Mouse (Mus musculus): ENCODE measurements around the gene Lmntd2. TPM values are rescaled to one million over a fixed set of nuclear protein-coding genes. Genes with fewer than 3 reads are reported as not detected.
"Not testable (repeated sequence)": the region's sequence is repeated elsewhere in the genome, so short reads cannot be mapped to it uniquely, and the experiment has no call there.

The Lmntd2 gene
- total RNA-seq (2021) = not detected

- no peak for DNase-seq (ENCODE audit: low spot score in 2 of 2)
- intact Hi-C loops (cut with DNase I) = no loop called here
Observed at GRCm38 (mm10) chr7:141213605-141214235, at the start of gene Lmntd2. TSS of gene Lmntd2 (minus strand) at chr7:141214080.

DNA sequence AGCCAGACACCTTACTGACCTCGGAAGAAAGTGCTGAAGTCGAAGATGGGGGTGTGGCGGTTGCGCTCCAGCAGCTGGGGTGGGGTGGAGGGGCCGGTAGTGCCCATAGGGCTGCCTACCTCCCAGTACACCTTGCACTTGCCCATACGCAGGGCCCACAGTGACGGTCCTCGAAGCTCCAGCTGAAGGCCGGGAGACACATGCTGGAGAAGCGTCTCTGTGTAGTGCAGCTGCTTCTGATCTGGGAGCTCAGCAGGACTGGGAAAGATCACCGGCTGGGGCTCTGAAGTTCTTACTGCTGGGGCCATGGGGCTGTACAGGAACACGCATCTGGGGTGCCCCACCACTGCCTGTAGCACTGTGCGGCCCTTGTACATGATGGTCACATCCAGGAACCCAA, 49.8 kb upstream of the Lmntd2 start:
- intact Hi-C loops (cut with DNase I) = no loop called here
- no peak for DNase-seq (ENCODE audit: low spot score in 2 of 2)

DNA sequence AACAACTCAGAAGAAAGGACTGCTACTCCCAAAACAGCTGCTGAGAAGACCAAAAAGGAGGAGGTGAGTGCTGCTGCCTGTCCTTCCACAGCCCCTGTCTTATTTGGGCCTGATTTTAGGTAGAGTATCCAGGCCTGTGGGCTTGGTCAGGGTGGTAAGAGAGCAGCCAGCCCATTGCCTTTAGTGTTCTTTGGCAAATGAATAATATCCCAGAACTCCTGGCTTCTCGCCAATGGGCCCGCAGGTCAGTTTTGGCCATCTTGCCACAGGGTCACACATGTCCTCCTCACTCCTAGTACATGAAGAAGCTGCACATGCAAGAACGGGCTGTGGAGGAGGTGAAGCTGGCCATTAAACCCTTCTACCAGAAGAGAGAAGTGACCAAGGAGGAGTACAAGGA, 47.6 kb upstream of the Lmntd2 start:
- no peak for DNase-seq (ENCODE audit: low spot score in 2 of 2)
- intact Hi-C loops (cut with DNase I) = no loop called here

DNA sequence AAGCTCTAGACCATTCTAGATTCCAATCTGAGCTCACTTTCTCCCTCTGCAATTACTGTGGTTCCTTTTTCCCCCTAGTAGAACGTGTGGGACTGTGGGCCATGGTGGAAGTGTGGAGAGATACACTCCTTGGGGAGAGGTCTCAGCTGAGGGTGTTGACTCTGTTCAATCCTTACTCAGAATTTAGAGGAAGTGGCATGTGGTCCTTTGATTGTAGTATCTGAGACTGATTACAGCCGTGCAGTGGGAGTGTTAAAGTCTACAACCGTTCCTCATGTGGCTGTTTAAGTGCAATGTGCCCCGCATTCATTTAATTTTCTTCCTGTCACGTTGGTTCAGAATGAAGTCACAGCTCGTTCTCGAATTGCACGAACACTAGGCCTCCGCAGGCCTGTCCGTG, 42.3 kb upstream of the Lmntd2 start:
- intact Hi-C loops (cut with DNase I) = no loop called here
- no peak for DNase-seq (ENCODE audit: low spot score in 2 of 2)

GRCm38 (mm10) chr7:141250486-141250885, 36.6 kb upstream of the Lmntd2 start:
- DNase-seq (ENCODE audit: low spot score in 2 of 2); intact Hi-C loops (cut with DNase I): not testable (repeated sequence)

- no peak for DNase-seq (ENCODE audit: low spot score in 2 of 2)
- intact Hi-C loops (cut with DNase I) = no loop called here
Observed at GRCm38 (mm10) chr7:141231551-141231950, 17.7 kb upstream of the Lmntd2 start.

DNA sequence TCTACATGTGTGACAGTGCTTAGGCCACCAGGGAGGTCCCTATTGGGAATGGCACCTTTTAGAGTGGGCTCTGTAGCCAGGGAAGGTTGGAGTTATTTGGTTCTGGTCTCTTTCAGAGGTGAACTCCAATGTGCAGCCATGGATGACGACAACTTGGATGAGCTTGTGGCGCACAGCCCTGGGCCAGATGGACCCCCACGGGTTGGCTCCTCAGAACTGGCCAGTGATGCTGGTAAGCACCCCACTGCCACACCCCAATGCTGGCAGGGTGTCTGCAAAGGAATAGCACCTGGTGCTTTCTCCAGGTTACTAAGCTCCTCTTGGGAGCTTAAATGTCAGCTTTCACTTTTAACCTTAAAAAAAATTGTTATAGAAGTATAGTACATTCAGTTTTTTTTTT, 17.2 kb upstream of the Lmntd2 start:
- no peak for DNase-seq (ENCODE audit: low spot score in 2 of 2)
- intact Hi-C loops (cut with DNase I) = no loop called here

DNA sequence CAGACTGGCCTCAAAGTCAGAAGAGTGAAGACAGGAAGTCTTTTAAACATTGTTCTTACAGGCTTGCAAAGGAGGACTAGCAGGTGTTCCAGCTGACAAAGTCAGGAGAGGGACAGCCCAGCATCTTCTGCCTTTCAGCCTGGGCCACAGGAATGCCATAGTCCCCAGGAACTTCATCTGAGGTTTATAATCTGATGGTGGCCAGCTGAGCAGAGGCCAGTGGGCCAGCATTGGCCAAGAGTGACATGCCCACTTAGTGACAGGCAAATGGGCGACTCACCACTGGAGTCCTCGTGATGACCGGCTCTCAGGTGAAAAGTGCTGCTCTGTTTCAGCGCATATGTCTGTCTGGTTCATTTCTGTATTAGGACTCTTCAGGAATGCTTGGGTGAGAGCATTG, 16.7 kb upstream of the Lmntd2 start:
- intact Hi-C loops (cut with DNase I) = no loop called here
- no peak for DNase-seq (ENCODE audit: low spot score in 2 of 2)

DNA sequence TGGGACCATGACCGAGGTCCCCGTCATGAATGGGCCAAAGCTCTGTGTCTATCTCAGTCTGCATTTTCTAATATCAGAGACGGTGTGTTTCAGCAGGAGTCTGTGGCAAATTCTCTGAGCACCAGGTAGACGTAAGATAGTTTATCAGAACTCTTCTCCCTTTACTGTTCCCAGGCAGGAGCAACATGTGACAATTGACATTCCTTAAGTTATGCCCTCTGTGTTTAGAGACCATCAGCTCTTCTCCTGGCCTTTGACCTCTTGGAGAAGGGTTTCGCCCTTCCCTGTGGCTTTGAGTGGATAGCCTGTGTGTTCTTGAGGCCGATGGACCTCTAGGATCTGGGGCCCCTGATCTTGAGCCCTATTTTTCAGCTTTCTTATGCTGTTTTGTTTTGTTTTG, 15.8 kb upstream of the Lmntd2 start:
- intact Hi-C loops (cut with DNase I) = loop anchor here (2.0 kb wide), 1 partner anchor 133 kb away; no protein-coding TSS in a partner anchor
- DNase-seq (ENCODE audit: low spot score in 2 of 2) = no peak

- peak; percentile 89 to 92 for DNase-seq (ENCODE audit: low spot score in 2 of 2)
- intact Hi-C loops (cut with DNase I) = loop anchor here (2.0 kb wide), 1 partner anchor 134 kb away; no protein-coding TSS in a partner anchor
Observed at GRCm38 (mm10) chr7:141228279-141229067, 14.6 kb upstream of the Lmntd2 start, which contains the start of gene Phrf1. TSS of gene Phrf1 (plus strand) at chr7:141228784.

DNA sequence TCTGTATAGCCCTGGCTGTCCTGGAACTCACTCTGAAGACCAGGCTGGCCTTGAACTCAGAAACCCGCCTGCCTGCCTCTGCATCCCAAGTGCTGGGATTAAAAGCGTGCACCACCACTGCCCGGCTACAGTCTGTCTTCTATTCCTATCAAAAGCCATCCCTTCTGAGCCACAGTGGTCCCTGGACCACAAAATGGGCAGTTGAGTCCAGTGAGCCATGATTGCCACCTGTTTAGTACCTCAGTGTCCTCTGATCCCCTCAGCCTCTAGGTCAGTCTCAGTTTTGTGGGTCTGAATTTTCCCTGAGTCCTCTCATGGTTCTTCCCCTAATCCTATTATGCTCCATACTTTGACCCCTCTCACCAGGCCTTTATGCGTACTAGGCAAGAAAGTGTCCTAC, 13.9 kb upstream of the Lmntd2 start:
- intact Hi-C loops (cut with DNase I) = loop anchor here (2.0 kb wide), 1 partner anchor 135 kb away; no protein-coding TSS in a partner anchor

DNA sequence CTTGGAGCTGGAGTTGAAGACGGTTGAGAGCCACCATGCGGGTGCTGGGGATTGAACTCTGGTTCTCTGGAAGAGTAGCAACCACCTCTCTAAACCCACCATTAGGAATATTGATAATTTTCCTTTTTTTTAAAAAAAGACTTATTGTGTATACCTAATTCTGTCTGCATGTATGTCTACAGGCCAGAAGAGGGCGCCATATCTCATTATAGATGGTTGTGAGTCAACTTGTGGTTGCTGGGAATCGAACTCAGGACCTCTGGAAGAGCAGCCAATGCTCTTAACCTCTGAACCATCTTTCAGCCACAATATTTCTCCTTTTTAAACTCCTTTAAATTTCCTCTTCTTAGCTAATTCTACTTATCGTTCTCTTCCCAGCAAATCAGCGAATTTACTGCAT, 12.7 kb upstream of the Lmntd2 start:
- no peak for DNase-seq (ENCODE audit: low spot score in 2 of 2)
- intact Hi-C loops (cut with DNase I) = no loop called here

More for the DNA sequence above, 13.9 kb upstream of the Lmntd2 start:
- no peak for DNase-seq (ENCODE audit: low spot score in 2 of 2)

DNA sequence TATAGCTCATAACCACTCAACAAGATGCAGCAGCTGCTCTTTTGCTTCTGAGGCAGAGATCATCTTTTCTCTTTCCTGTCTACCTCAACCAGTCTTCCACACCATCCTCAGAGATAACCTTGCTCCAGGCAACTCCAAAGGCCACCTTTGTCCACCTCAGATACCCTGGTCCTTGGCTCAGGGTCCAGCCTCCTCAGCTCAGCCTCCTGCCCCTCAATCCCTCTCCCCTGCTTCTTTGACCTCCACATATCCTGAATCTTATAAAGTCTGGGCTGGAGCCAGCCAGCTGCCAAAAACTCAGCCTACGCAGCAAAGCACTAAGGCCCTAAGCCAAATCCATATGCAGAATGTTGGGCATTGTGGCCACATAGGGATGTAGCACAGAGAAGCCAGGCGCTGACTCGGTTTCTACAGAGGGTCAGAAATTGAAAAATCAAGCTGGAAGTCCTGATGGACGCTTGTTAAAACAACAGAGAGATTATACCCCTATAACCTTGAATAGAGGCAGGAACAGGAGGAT, 8.9 kb upstream of the Lmntd2 start:
- intact Hi-C loops (cut with DNase I) = no loop called here

GRCm38 (mm10) chr7:141222126-141222467, 8.2 kb upstream of the Lmntd2 start:
- DNase-seq (ENCODE audit: low spot score in 2 of 2) = no peak
- intact Hi-C loops (cut with DNase I) = no loop called here

More for the DNA sequence above, 8.9 kb upstream of the Lmntd2 start:
- no peak for DNase-seq (ENCODE audit: low spot score in 2 of 2)

GRCm38 (mm10) chr7:141221249-141222125, 7.6 kb upstream of the Lmntd2 start:
- intact Hi-C loops (cut with DNase I) = no loop called here
- peak; percentile 91 to 96 for DNase-seq (ENCODE audit: low spot score in 2 of 2)

DNA sequence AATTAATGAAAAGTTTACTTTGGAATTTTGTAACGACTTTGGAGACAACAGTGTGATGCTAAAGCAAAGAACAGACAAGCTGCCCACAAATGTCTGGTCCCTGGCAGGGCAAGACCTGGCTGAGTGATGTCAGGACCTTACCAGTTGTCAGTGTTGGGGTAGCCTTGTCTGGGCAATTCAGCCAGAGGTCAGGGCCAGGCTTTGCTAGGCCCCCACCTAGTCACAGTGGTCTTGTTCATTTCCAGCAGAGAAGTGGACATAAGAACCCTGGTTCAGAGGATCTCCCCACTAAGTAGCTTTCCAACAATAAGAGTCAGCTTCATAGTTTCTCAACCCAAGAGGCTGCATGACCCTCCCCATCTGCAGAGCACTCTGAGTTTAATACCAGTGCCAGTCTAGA, 6.5 kb upstream of the Lmntd2 start:
- intact Hi-C loops (cut with DNase I) = no loop called here
- DNase-seq (ENCODE audit: low spot score in 2 of 2) = no peak

- intact Hi-C loops (cut with DNase I) = no loop called here
Observed at GRCm38 (mm10) chr7:141219558-141220099, 5.7 kb upstream of the Lmntd2 start.

GRCm38 (mm10) chr7:141218557-141219133, 4.8 kb upstream of the Lmntd2 start:
- no peak for DNase-seq (ENCODE audit: low spot score in 2 of 2)
- intact Hi-C loops (cut with DNase I) = no loop called here

More at GRCm38 (mm10) chr7:141219558-141220099, 5.7 kb upstream of the Lmntd2 start:
- DNase-seq (ENCODE audit: low spot score in 2 of 2) = no peak

DNA sequence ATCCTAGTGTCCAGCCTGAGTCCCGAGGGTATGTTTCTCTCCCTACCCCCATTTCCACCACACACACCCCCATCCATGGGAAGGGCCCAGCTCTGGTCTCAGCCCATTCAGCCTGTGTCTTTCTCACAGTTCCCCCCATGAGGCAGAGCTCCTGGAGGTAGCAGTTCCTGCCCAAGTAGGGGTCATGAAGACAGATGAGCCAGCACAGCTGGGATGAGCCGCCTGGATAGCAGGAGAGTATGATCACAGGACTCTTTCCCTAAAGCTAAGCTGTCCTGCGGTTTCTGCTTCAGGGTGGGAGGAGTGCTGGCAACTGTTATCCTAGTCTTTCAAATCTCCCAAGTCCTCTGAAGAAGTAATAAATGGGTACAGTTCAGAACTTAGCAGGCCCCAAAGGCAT, 4.3 kb upstream of the Lmntd2 start:
- no peak for DNase-seq (ENCODE audit: low spot score in 2 of 2)
- intact Hi-C loops (cut with DNase I) = no loop called here
